Mouse (Mus musculus): ENCODE results near the gene Hamp2. TPM values are rescaled to one million over a fixed set of nuclear protein-coding genes. Genes with fewer than 3 reads are reported as not detected.

The Hamp2 gene
- polyA plus RNA-seq, 2 experiments: 0.55 TPM; not detected in 1

GRCm38 (mm10) chr7:30959786-30960349, 35.4 kb upstream of the Hamp2 start:
- Histone ChIP-seq H3K4me1 (ENCODE audit: control insufficient read depth, insufficient read depth, low read length) (peaks cover 12% of the 10 kb centered on the region), H3K9me3 (ENCODE audit: control insufficient read depth, low read length) (no peaks in the 10 kb centered on the region), H3K27me3 (ENCODE audit: control insufficient read depth, insufficient read depth, low read length) (no peaks in the 10 kb centered on the region), H3K36me3 (ENCODE audit: control insufficient read depth, insufficient read depth, low read length) (peaks cover 24% of the 10 kb centered on the region), H3K4me2 (replicated peaks; ENCODE audit: low read depth, low read length, severe bottlenecking) (no peak overlapping the region), H3K27ac (replicated peaks; ENCODE audit: low read depth, low read length) (no peak overlapping the region), H3K9ac (ENCODE audit: low read depth, low read length, severe bottlenecking) (no peak overlapping the region), H3K4me3 (replicated peaks; ENCODE audit: low read length) (no peak overlapping the region)
- no peak for TF ChIP-seq POLR2A (IDR thresholded peaks at IDR 0.05; ENCODE audit: borderline replicate concordance, extremely low read depth, insufficient read depth, insufficient read length)
- WGBS: 86% methylated on average over 6 of the region's 6 CpGs
- no peak for DNase-seq (ENCODE audit: low spot score)
- ATAC-seq (ENCODE audit: low FRiP score, low read depth): no peak

GRCm38 (mm10) chr7:30958866-30959487, 34.5 kb upstream of the Hamp2 start:
- no peaks in the 10 kb centered on the region for H3K27me3 ChIP-seq (ENCODE audit: control insufficient read depth, insufficient read depth, low read length)
- H3K9ac ChIP-seq (ENCODE audit: low read depth, low read length, severe bottlenecking): no peak overlapping the region
- H3K4me2 ChIP-seq (replicated peaks; ENCODE audit: low read depth, low read length, severe bottlenecking): no peak overlapping the region
- no peak overlapping the region for H3K4me3 ChIP-seq (replicated peaks; ENCODE audit: low read length)
- no peak for TF ChIP-seq POLR2A (IDR thresholded peaks at IDR 0.05; ENCODE audit: borderline replicate concordance, extremely low read depth, insufficient read depth, insufficient read length)
- peaks cover 12% of the 10 kb centered on the region for H3K4me1 ChIP-seq (ENCODE audit: control insufficient read depth, insufficient read depth, low read length)
- DNase-seq (ENCODE audit: low spot score) (no peak), ATAC-seq (ENCODE audit: low FRiP score, low read depth) (no peak)
- WGBS: 95% methylated on average over 9 of the region's 9 CpGs
- no peak overlapping the region for H3K27ac ChIP-seq (replicated peaks; ENCODE audit: low read depth, low read length)
- peaks cover 33% of the 10 kb centered on the region for H3K36me3 ChIP-seq (ENCODE audit: control insufficient read depth, insufficient read depth, low read length)
- no peaks in the 10 kb centered on the region for H3K9me3 ChIP-seq (ENCODE audit: control insufficient read depth, low read length)

- WGBS: 73% methylated on average over 28 of the region's 28 CpGs
- peaks cover 12% of the 10 kb centered on the region for H3K4me1 ChIP-seq (ENCODE audit: control insufficient read depth, insufficient read depth, low read length)
- peak overlapping the region; percentile 97; the same call in 1 of the 2 replicates for H3K27ac ChIP-seq (replicated peaks; ENCODE audit: low read depth, low read length)
- H3K4me2 ChIP-seq (replicated peaks; ENCODE audit: low read depth, low read length, severe bottlenecking): peak overlapping the region; percentile 63
- peak overlapping the region; percentile 99 for H3K9ac ChIP-seq (ENCODE audit: low read depth, low read length, severe bottlenecking)
- peak overlapping the region; percentile 96 for H3K4me3 ChIP-seq (replicated peaks; ENCODE audit: low read length)
- H3K9me3 ChIP-seq (ENCODE audit: control insufficient read depth, low read length): no peaks in the 10 kb centered on the region
- peaks cover 40% of the 10 kb centered on the region for H3K36me3 ChIP-seq (ENCODE audit: control insufficient read depth, insufficient read depth, low read length)
- ATAC-seq (ENCODE audit: low FRiP score, low read depth) (no peak), DNase-seq (ENCODE audit: low spot score) (no peak)
- no peaks in the 10 kb centered on the region for H3K27me3 ChIP-seq (ENCODE audit: control insufficient read depth, insufficient read depth, low read length)
- no peak for TF ChIP-seq POLR2A (IDR thresholded peaks at IDR 0.05; ENCODE audit: borderline replicate concordance, extremely low read depth, insufficient read depth, insufficient read length)
Observed at GRCm38 (mm10) chr7:30958109-30958865, 33.8 kb upstream of the Hamp2 start.

DNA sequence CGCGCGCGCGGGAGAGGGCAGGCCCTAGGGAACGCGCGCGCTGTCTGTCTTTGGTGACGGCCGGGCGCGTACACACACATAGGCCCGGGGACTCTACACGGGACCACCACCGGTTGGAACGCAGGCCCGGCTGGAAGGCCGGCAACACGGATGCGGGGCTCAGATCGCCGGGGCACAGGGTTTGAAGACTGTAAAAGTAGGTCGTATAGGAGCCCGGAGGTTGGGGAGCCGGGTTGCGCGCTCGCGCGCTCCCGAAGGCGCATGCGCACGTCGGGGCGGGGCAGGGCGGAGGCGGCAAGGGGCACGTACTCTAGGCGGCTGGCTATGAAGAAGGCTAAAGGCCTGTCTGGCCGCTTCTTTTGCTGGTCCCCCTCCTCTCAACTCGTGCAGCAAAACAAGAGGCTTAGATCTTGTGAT, 32.9 kb upstream of the Hamp2 start:
- Histone ChIP-seq H3K4me2 (replicated peaks; ENCODE audit: low read depth, low read length, severe bottlenecking) (peak overlapping the region; percentile 63), H3K9ac (ENCODE audit: low read depth, low read length, severe bottlenecking) (peak overlapping the region; percentile 99), H3K36me3 (ENCODE audit: control insufficient read depth, insufficient read depth, low read length) (peaks cover 49% of the 10 kb centered on the region), H3K4me3 (replicated peaks; ENCODE audit: low read length) (peak overlapping the region; percentile 96), H3K9me3 (ENCODE audit: control insufficient read depth, low read length) (no peaks in the 10 kb centered on the region), H3K27me3 (ENCODE audit: control insufficient read depth, insufficient read depth, low read length) (no peaks in the 10 kb centered on the region), H3K27ac (replicated peaks; ENCODE audit: low read depth, low read length) (peak overlapping the region; percentile 97), H3K4me1 (ENCODE audit: control insufficient read depth, insufficient read depth, low read length) (peaks cover 12% of the 10 kb centered on the region)
- TF ChIP-seq POLR2A (IDR thresholded peaks at IDR 0.05; ENCODE audit: borderline replicate concordance, extremely low read depth, insufficient read depth, insufficient read length): peak; percentile 43; the same call in 1 of the 2 replicates
- DNase-seq (ENCODE audit: low spot score) (peak; percentile 86), ATAC-seq (ENCODE audit: low FRiP score, low read depth) (peak; percentile 68)
- under 1% methylated on average over 43 of the region's 43 CpGs for WGBS

DNA sequence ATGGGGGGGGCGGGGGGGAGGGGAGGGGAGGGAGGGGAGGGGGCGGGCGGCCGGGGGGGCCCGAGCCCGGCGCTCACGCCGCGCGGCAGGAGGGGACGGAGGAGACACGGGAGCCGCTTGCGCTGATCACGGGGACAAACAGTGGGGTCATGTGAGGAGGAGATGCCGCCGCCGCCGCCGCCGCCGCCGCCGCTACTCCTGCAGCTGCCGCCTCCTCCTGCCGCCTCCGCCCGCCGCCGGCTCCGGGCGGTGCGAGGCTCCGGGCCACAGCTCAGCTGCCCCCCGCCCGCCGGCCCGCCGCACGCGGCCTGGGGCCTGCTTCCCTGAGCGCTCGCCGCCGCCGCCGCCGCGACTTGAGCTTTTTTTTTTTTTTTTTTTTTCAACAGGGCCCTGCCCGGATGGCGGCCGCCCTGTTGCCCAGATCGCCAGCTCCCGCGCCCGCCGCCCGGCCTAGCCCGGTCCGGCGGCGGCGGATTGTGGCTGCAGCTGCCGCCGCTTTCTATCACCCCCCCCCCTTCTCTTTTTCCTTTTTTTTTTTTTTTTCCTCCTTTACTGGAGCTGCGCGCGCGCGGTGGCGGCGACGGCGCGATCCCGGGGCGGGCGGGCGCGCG, 32.4 kb upstream of the Hamp2 start, which contains the start of gene Usf2:
Gene Usf2, minus strand, starts transcription at position 48 of the 611 bp plus-strand sequence.
- H3K9me3 ChIP-seq (ENCODE audit: control insufficient read depth, low read length): no peaks in the 10 kb centered on the region
- no peaks in the 10 kb centered on the region for H3K27me3 ChIP-seq (ENCODE audit: control insufficient read depth, insufficient read depth, low read length)
- peak; percentile 76 for DNase-seq (ENCODE audit: low spot score)
- peaks cover 12% of the 10 kb centered on the region for H3K4me1 ChIP-seq (ENCODE audit: control insufficient read depth, insufficient read depth, low read length)
- under 1% methylated on average over 25 of the region's 82 CpGs for WGBS
- peak; percentile 64 for ATAC-seq (ENCODE audit: low FRiP score, low read depth)
- peak within 1 kb of the TSS; percentile 77 for H3K4me2 ChIP-seq (replicated peaks; ENCODE audit: low read depth, low read length, severe bottlenecking)
- no peak; the same call in 1 of the 2 replicates for TF ChIP-seq POLR2A (IDR thresholded peaks at IDR 0.05; ENCODE audit: borderline replicate concordance, extremely low read depth, insufficient read depth, insufficient read length)
- peak within 1 kb of the TSS; percentile 96 for H3K4me3 ChIP-seq (replicated peaks; ENCODE audit: low read length)
- peaks cover 54% of the 10 kb centered on the region for H3K36me3 ChIP-seq (ENCODE audit: control insufficient read depth, insufficient read depth, low read length)
- H3K27ac ChIP-seq (replicated peaks; ENCODE audit: low read depth, low read length): peak within 1 kb of the TSS; percentile 97
- peak within 1 kb of the TSS; percentile 99 for H3K9ac ChIP-seq (ENCODE audit: low read depth, low read length, severe bottlenecking)

Data from limb, embryonic 14.5 days (tissue).